10 mouse cellular contexts compared by ENCODE assay signal in the genomic region with DNA sequence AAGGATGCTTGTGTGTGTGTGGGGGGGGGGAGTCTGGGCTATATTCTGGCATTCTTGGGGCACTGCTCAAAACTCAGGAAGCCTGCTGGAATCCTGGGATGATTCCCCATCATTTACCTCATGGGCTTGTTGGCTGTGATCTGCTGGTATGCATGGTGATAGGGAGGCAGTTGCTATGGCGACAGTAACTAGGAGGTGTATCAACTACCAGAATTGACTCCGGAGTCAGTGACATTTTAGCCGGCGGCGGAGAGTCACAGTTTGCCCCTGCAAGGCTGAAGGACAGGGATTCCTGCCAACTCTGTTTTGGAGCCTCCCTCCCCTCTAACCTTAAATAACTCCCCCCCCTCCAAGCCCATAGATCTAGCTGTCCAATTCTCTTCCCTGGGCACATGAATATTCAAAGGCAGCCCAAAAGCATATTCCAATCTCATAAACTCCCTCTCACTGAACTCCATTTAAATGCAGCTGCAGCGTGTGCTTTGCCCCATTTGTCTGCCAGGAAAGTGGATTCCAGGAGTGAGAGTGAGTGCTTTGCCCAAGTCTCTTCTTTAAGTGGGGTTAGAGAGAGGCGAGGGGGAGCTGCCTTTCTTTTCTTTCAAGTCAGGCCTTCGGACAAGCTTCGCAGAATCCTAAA.
DNase-seq lines count a peak whose midpoint lies in the region; ATAC-seq lines count a peak whose summit lies in the region.
"Had no signal": no experiment of that assay in that cellular context is flagged by ENCODE, and none has a peak within 500 bp of the region (broad histone marks: within the 10 kb centered on the region; RNA-seq: fewer than 3 reads in every experiment).

No protein-coding gene starts in this region.

- H3K4me3 ChIP-seq in hindbrain, embryonic 16.5 days (ENCODE audit: low read length), result no peak overlapping the region
- no peak overlapping the region for H3K4me3 ChIP-seq in midbrain, embryonic 12.5 days
- H3K4me3 ChIP-seq: heart, embryonic 10.5 days had no signal

- peak overlapping the region; percentile 9; the same call in 1 of the 2 replicates for H3K27ac ChIP-seq in hindbrain, embryonic 16.5 days (ENCODE audit: low read depth, low read length)
- H3K27ac ChIP-seq in midbrain, embryonic 12.5 days (replicated peaks), result peak overlapping the region; percentile 46; the same call in 1 of the 2 replicates
- H3K27ac ChIP-seq: heart, embryonic 10.5 days had no signal

- H3K4me2 ChIP-seq in hindbrain, embryonic 16.5 days (ENCODE audit: low read length), result no peak overlapping the region; the same call in 1 of the 2 replicates
- 0 out of 2 replicates have a peak overlapping the region, but pooled peaks have one; percentile 13 for H3K4me2 ChIP-seq in midbrain, embryonic 12.5 days (replicated peaks)

- peak; percentile 82 for DNase-seq in right cerebral cortex, adult 18-20 months
- DNase-seq in right cerebral cortex, postnatal 14 days, result no peak
- DNase-seq in yolk sac, embryonic 10.5 days (ENCODE audit: low spot score), result no peak
- DNase-seq in gastrocnemius, postnatal 25 days, result no peak
- DNase-seq in gastrocnemius, adult 8-10 months (ENCODE audit: low spot score in 2 of 2), result no peak
- DNase-seq: lung, adult 2 months; thymus, adult 2 months had no signal

- H3K4me1 ChIP-seq in hindbrain, embryonic 16.5 days (ENCODE audit: control insufficient read depth, insufficient read depth, low read depth, low read length), result peaks cover 22% of the 10 kb centered on the region
- peaks cover 16% of the 10 kb centered on the region for H3K4me1 ChIP-seq in midbrain, embryonic 12.5 days

- H3K36me3 ChIP-seq in hindbrain, embryonic 16.5 days (ENCODE audit: control insufficient read depth, insufficient read depth, low read length), result no peaks in the 10 kb centered on the region
- H3K36me3 ChIP-seq in midbrain, embryonic 12.5 days, result no peaks in the 10 kb centered on the region
- H3K36me3 ChIP-seq: heart, embryonic 10.5 days had no signal

- no peaks in the 10 kb centered on the region for H3K27me3 ChIP-seq in hindbrain, embryonic 16.5 days (replicated peaks; ENCODE audit: control insufficient read depth, insufficient read depth, low read length)
- peaks cover 3% of the 10 kb centered on the region; the same call in 1 of the 2 replicates for H3K27me3 ChIP-seq in midbrain, embryonic 12.5 days

- H3K9ac ChIP-seq in hindbrain, embryonic 16.5 days (ENCODE audit: low read depth, low read length), result no peak overlapping the region
- no peak overlapping the region for H3K9ac ChIP-seq in midbrain, embryonic 12.5 days (replicated peaks)

- ATAC-seq in hindbrain, embryonic 16.5 days, result peak; percentile 75
- ATAC-seq in midbrain, embryonic 12.5 days (ENCODE audit: low FRiP score, low read depth), result no peak

- no peaks in the 10 kb centered on the region for H3K9me3 ChIP-seq in hindbrain, embryonic 16.5 days (ENCODE audit: control insufficient read depth, low read length)
- no peaks in the 10 kb centered on the region for H3K9me3 ChIP-seq in midbrain, embryonic 12.5 days
- H3K9me3 ChIP-seq: heart, embryonic 10.5 days had no signal

- 19% methylated on average over 9 of the region's 9 CpGs for WGBS in hindbrain, embryonic 16.5 days
- WGBS in midbrain, embryonic 12.5 days, result 38% methylated on average over 9 of the region's 9 CpGs
